Mouse (Mus musculus): ENCODE data around the gene Krt27. TPM values are rescaled to one million over a fixed set of nuclear protein-coding genes. Genes with fewer than 3 reads are reported as not detected.

Gene Krt27
- polyA plus RNA-seq, 1 experiment from 2014 or later = 0.16 TPM

DNA sequence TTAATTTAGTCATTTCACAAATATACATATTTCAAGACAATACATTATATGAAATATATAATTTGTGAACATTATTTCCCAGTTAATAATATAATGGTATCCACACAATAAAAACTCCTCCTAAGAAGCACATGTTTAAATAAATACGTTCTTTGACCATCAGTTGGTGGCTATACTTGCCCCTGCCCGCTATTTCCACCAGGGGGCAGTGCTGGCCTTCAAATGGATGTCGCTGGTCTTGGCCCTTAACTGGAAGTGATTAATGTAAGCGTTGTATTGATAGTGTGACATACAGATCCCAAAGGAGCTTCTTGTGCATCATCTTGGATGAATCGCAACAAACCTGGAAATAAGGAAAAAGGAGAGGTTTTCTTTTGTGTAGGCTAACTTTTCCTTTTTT, 28.7 kb upstream of the Krt27 start:
- 0 out of 2 replicates have a peak, but pooled peaks cover 1% of the 10 kb centered on the region for H3K4me1 ChIP-seq (replicated peaks)

DNA sequence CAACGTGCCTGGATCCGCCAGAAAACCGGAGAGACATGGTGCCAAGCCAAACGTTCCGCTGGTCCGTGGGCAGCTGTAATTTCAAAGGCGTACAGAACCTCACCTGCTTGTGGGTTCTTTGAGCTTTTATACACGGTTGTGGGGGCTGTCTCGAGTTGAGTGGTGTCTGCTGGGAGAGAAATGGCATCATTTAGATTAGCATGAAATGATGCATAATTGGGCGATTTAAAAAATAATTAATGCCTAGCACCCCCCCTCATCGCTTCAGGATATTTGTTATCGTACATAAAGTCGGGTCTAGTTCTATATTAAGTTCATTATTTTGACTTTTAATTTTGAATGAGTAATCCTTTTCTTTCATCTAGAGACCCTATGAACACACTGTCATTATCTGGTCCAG, 23.9 kb upstream of the Krt27 start, which contains the start of gene Krt28:
Krt28 (minus strand) TSS at position 101 of the 400 bp plus-strand sequence.
- 85% methylated on average over 13 of the region's 13 CpGs for WGBS
- Histone ChIP-seq H3K27me3 (0 out of 2 replicates have a peak, but pooled peaks cover 4% of the 10 kb centered on the region), H3K9me3 (no peaks in the 10 kb centered on the region), H3K27ac (replicated peaks) (no peak within 1 kb of the TSS), H3K9ac (no peak within 1 kb of the TSS), H3K4me3 (no peak within 1 kb of the TSS), H3K36me3 (no peaks in the 10 kb centered on the region), H3K4me2 (no peak within 1 kb of the TSS), H3K4me1 (replicated peaks) (no peaks in the 10 kb centered on the region)
- no peak for ATAC-seq (ENCODE audit: low FRiP score, low read depth)

More for the DNA sequence above, 28.7 kb upstream of the Krt27 start:
- no peak for ATAC-seq (ENCODE audit: low FRiP score, low read depth)
- H3K4me3 ChIP-seq = no peak overlapping the region
- no peak overlapping the region for H3K9ac ChIP-seq
- WGBS = 16% methylated on average over 5 of the region's 5 CpGs
- H3K36me3 ChIP-seq = no peaks in the 10 kb centered on the region
- peaks cover 9% of the 10 kb centered on the region for H3K27me3 ChIP-seq
- H3K9me3 ChIP-seq = no peaks in the 10 kb centered on the region
- no peak overlapping the region for H3K4me2 ChIP-seq
- H3K27ac ChIP-seq (replicated peaks) = no peak overlapping the region

DNA sequence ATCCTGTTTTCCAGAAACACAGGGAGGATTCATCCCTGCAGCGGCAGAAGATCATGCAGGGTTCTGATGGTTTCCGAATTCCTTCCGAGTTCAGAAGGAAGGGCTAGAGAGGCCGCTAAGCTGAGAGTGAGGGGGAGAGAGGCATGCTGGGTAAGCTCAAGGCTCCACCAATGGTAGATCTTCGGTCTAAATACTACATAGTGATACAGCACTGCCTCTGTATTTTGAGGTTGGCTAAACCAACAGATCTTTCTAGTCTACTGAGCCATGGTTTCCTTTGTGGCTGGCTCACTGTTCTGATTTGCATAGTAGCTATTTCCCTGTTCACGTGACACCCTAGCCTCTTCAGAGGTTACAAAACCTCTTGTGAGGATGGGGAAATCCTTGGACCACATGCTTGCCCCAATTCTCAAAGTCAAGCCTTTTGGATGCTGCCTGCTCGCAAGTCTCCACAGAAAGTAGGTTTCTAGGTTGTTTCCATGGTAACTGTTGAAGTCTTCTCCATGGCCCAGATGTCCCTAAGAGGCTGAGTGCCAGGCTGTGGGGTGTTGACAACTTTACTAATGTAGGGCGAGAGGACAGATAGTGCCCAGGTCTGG, 19.0 kb upstream of the Krt27 start:
- H3K9ac ChIP-seq = no peak overlapping the region
- H3K36me3 ChIP-seq = no peaks in the 10 kb centered on the region
- H3K9me3 ChIP-seq = no peaks in the 10 kb centered on the region
- ATAC-seq (ENCODE audit: low FRiP score, low read depth) = peak; percentile 42; the same call in 1 of the 2 replicates
- 82% methylated on average over 8 of the region's 8 CpGs for WGBS
- H3K27me3 ChIP-seq = no peaks in the 10 kb centered on the region
- no peak overlapping the region for H3K4me3 ChIP-seq
- H3K4me2 ChIP-seq = no peak overlapping the region
- H3K27ac ChIP-seq (replicated peaks) = no peak overlapping the region
- H3K4me1 ChIP-seq (replicated peaks) = no peaks in the 10 kb centered on the region

DNA sequence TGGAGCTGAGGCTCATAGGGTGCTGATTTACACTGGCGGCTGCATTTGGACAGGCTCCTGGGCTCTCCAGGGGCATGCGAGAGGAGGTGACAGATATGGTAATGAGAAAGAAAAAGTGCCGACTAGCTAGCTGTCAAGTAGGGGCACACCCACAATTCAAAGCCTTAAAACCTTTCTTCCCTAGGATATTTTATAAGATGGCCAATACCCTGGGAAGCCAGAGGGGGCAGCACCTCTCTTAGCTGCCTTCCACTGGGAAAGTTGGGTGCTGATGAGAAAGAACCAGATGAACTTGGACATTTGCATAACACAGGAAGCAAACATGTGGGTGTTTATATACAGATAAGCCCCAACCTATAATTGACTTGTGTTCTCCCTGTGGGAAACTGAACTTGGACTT, 18.3 kb upstream of the Krt27 start:
- Histone ChIP-seq H3K4me1 (replicated peaks) (no peaks in the 10 kb centered on the region), H3K9ac (no peak overlapping the region), H3K4me2 (no peak overlapping the region), H3K36me3 (no peaks in the 10 kb centered on the region), H3K27ac (replicated peaks) (no peak overlapping the region), H3K9me3 (no peaks in the 10 kb centered on the region), H3K4me3 (no peak overlapping the region), H3K27me3 (no peaks in the 10 kb centered on the region)
- 17% methylated on average over 3 of the region's 3 CpGs for WGBS
- no peak for ATAC-seq (ENCODE audit: low FRiP score, low read depth)

DNA sequence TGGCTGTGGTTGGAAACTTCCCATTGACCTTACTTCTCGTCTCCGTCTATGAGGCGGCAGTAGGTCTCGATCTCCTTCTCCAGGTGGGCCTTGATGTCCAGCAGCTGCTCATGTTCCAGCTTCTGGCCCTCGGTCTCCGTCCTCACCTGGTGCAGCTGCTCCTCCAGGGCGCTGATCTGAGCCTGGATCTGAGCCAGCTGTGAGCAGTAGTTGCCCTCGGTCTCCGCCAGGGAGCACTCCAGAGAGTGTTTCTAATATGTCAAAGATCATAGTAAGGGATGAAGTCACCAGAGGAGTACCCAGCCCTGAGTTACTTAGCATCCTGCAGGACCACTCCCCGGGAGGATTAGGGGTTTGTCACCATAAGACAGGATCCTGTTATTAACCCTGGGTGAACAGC, 15.9 kb upstream of the Krt27 start:
- Histone ChIP-seq H3K9ac (no peak overlapping the region), H3K9me3 (no peaks in the 10 kb centered on the region), H3K36me3 (no peaks in the 10 kb centered on the region), H3K4me3 (no peak overlapping the region), H3K27ac (replicated peaks) (no peak overlapping the region), H3K4me2 (no peak overlapping the region), H3K4me1 (replicated peaks) (no peaks in the 10 kb centered on the region), H3K27me3 (no peaks in the 10 kb centered on the region)
- no peak for ATAC-seq (ENCODE audit: low FRiP score, low read depth)
- WGBS = 51% methylated on average over 10 of the region's 10 CpGs

DNA sequence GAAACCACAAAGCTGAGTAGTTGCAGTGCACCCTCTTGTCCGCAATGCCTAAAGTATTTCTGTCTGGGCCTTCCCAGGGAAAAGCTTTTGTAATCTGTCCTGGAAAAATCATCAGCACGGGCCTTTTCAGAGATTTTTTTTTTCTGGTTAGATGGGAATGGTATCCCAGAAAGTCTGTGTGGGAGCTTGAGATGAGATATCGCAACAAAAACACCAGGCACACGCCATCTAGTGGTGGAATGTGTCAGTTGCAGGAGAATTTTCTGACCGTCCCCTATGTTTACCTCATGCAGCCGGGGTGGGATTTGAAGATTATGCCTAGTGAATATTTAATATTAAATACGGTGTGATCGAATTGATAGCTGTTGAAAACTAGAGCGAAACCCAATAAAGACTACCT, 13.5 kb upstream of the Krt27 start:
- Histone ChIP-seq H3K4me2 (no peak overlapping the region), H3K9ac (no peak overlapping the region), H3K4me3 (no peak overlapping the region), H3K27ac (replicated peaks) (no peak overlapping the region), H3K9me3 (no peaks in the 10 kb centered on the region), H3K36me3 (no peaks in the 10 kb centered on the region), H3K27me3 (no peaks in the 10 kb centered on the region), H3K4me1 (replicated peaks) (no peaks in the 10 kb centered on the region)
- WGBS = 21% methylated on average over 9 of the region's 9 CpGs
- ATAC-seq (ENCODE audit: low FRiP score, low read depth) = no peak

DNA sequence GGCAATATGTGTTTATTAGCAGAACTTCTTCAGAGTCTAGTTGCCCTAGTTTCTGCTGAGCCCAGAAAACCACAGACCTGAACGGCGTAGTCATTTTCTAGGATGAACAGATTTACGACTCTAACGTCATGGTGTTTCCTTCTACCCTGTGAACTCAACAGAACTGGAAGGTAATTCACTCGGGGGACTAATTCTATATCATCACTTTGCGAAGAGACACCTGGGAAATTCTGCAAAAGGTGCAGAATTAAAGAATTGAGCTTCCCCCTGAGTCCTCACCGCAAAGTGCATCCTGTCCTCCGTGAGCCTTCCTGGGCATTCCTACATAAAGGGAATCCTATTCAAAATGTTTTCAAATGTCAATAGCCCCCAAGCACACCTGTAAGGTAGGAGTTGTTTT, 10.5 kb upstream of the Krt27 start:
- H3K4me3 ChIP-seq = no peak overlapping the region
- no peaks in the 10 kb centered on the region for H3K36me3 ChIP-seq
- H3K9ac ChIP-seq = no peak overlapping the region
- H3K27ac ChIP-seq (replicated peaks) = no peak overlapping the region
- H3K4me1 ChIP-seq (replicated peaks) = no peaks in the 10 kb centered on the region
- no peak for ATAC-seq (ENCODE audit: low FRiP score, low read depth)
- no peak overlapping the region for H3K4me2 ChIP-seq
- no peaks in the 10 kb centered on the region for H3K9me3 ChIP-seq
- 84% methylated on average over 8 of the region's 8 CpGs for WGBS
- H3K27me3 ChIP-seq = no peaks in the 10 kb centered on the region

DNA sequence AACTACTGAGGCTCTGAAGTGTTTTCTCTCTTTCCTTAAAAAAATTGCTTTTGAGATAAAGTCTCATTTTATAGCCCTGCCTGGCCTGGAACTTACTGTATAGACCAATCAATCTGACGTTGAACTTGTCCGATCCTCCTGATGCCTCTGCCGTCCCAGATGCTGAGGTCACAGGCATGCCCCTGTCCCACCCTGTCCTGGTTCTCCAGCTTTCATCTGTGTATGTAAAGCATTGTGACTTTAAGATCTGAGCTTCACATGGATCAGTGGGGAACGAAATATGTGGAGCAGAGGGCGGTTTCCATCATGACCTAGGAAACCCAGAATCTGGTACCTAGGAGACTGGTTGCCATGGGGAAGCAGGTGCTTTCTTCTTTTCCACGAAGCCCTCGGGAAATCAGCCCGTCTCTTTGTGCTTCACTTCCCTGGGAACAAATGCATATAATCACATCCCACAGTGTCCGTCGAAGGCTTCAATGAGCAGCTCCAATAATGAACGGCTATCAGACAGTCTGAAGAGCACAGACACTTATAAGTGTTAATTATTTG, 11.5 kb downstream of the Krt27 start:
- H3K9me3 ChIP-seq = no peaks in the 10 kb centered on the region
- no peaks in the 10 kb centered on the region for H3K27me3 ChIP-seq
- no peaks in the 10 kb centered on the region for H3K36me3 ChIP-seq
- H3K4me2 ChIP-seq = no peak overlapping the region
- no peak overlapping the region for H3K4me3 ChIP-seq
- H3K4me1 ChIP-seq (replicated peaks) = peaks cover 7% of the 10 kb centered on the region
- H3K27ac ChIP-seq (replicated peaks) = no peak overlapping the region; the same call in 1 of the 2 replicates
- no peak for ATAC-seq (ENCODE audit: low FRiP score, low read depth)
- H3K9ac ChIP-seq = no peak overlapping the region
- WGBS = 15% methylated on average over 11 of the region's 11 CpGs

DNA sequence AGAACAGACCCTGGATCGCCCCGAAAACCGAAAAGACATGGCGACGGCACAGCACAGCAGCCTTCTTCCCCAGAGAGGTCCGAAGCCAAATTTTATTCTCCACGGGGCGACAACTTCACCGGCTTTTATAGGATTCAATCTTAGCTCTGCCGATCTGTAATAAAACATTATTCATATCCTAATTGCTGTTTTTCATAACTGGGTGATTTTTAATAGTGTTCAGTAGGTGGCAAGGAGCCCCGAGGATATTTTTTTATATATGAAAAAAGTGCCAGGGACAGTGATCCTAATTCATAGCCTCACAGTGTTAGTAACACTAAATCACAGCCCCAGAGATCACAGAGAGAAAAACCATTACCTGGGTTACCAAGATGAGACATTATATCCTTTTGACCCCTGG, 13.0 kb downstream of the Krt27 start, which contains the start of gene Krt26:
Krt26 (minus strand) TSS at position 101 of the 400 bp plus-strand sequence.
- H3K27ac ChIP-seq (replicated peaks) = no peak within 1 kb of the TSS
- ATAC-seq (ENCODE audit: low FRiP score, low read depth) = no peak
- no peak within 1 kb of the TSS for H3K4me3 ChIP-seq
- WGBS = 86% methylated on average over 11 of the region's 11 CpGs
- H3K9me3 ChIP-seq = no peaks in the 10 kb centered on the region
- H3K4me1 ChIP-seq (replicated peaks) = peaks cover 7% of the 10 kb centered on the region
- H3K9ac ChIP-seq = no peak within 1 kb of the TSS
- no peaks in the 10 kb centered on the region for H3K27me3 ChIP-seq
- H3K4me2 ChIP-seq = no peak within 1 kb of the TSS
- no peaks in the 10 kb centered on the region for H3K36me3 ChIP-seq

DNA sequence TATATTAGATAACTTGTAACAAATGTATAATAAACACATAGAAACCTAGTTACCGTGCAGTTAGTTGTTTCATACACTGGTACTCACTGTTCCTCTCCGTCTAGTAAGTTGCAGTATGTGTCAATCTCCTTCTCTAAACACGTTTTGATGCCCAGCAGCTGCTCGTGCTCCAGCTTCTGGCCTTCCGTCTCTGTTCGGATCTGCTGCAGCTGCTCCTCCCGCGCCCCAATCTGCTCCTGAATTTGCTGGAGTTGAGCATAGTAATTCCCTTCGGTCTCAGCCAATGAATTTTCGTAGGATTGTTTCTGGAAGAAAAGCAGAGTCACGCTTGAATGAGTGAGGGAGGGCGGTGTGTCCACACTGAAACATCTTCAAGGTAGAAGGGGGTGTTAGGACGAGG, 17.5 kb downstream of the Krt27 start:
- H3K4me2 ChIP-seq = peak overlapping the region; percentile 16; the same call in 1 of the 2 replicates
- H3K27ac ChIP-seq (replicated peaks) = no peak overlapping the region
- H3K36me3 ChIP-seq = no peaks in the 10 kb centered on the region
- no peaks in the 10 kb centered on the region for H3K4me1 ChIP-seq (replicated peaks)
- no peak for ATAC-seq (ENCODE audit: low FRiP score, low read depth)
- no peak overlapping the region for H3K9ac ChIP-seq
- no peak overlapping the region for H3K4me3 ChIP-seq
- WGBS = 41% methylated on average over 13 of the region's 13 CpGs
- H3K9me3 ChIP-seq = no peaks in the 10 kb centered on the region
- H3K27me3 ChIP-seq = no peaks in the 10 kb centered on the region

DNA sequence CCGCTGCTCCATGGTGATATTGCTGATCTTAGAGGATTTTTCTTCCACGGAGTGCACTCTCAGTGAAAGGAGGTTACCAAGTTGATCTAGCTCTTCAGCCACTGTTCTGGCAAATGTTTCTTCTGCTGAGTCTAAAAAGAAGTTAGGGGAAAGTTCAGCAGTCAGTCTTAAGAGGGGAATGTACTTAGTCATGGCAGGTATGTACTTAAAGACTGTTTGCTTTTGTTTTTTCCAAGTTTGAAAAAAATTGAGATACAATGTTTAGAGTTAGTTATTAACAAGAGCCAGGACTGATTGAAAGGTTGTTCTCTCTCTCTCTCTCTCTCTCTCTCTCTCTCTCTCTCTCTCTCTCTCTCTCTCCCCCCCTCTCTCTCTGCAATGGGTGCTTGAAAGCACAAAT, 21.2 kb downstream of the Krt27 start:
- no peak for ATAC-seq (ENCODE audit: low FRiP score, low read depth)
- Histone ChIP-seq H3K27me3 (no peaks in the 10 kb centered on the region), H3K27ac (replicated peaks) (no peak overlapping the region), H3K9ac (no peak overlapping the region), H3K36me3 (no peaks in the 10 kb centered on the region), H3K4me2 (no peak overlapping the region), H3K4me3 (no peak overlapping the region), H3K9me3 (no peaks in the 10 kb centered on the region), H3K4me1 (replicated peaks) (no peaks in the 10 kb centered on the region)
- WGBS = 58% methylated on average over 2 of the region's 2 CpGs

DNA sequence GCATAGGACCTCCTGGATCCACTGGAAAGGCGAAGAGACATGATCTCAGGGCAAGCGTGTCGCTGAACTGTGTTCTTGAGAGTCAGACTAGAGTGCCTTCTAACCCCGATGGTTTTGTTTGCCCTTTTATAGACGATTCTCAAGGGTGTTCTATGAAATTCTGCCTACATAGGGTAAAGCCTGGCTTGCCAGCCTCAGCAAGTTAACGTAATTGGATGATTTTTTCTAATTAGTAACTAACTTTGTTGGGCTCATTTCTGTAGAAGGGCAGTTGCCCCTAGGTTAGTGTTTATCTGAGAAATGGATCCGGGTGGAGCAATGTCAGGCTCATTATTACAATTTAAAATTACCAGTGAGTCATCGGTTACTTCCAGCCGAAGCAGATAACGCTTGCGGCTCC, 28.1 kb downstream of the Krt27 start, which contains the start of gene Krt25:
Krt25 (minus strand) TSS at position 101 of the 400 bp plus-strand sequence.
- no peaks in the 10 kb centered on the region for H3K36me3 ChIP-seq
- ATAC-seq (ENCODE audit: low FRiP score, low read depth) = no peak
- H3K4me1 ChIP-seq (replicated peaks) = no peaks in the 10 kb centered on the region
- H3K9me3 ChIP-seq = no peaks in the 10 kb centered on the region
- no peak within 1 kb of the TSS for H3K4me3 ChIP-seq
- H3K27ac ChIP-seq (replicated peaks) = no peak within 1 kb of the TSS
- 94% methylated on average over 11 of the region's 11 CpGs for WGBS
- H3K27me3 ChIP-seq = no peaks in the 10 kb centered on the region
- H3K9ac ChIP-seq = no peak within 1 kb of the TSS
- no peak within 1 kb of the TSS for H3K4me2 ChIP-seq
